Mouse (Mus musculus) intestine, embryonic 15.5 days (tissue): ENCODE results near the gene Fam213b. TPM values are rescaled to one million over a fixed set of nuclear protein-coding genes. Genes with fewer than 3 reads are reported as not detected.

Experiments
- ATAC-seq: fragments of 200-750 bp; cut with Nextera tagmentation; 2 replicates; pipeline ENCODE4 v1.8.0; 2017; ENCODE audit warnings: moderate TSS enrichment, moderate library complexity
- H3K27ac ChIP-seq: fragments of 300-500 bp; sonication (generic); 2 replicates; pipeline ENCODE4 v1.5.1; 2015; ENCODE audit warnings: mild to moderate bottlenecking, inconsistent platforms
- H3K27me3 ChIP-seq: fragments of 300-500 bp; sonication (generic); replicated peaks from 2 replicates; pipeline ENCODE4 v1.6.1; 2015; ENCODE audit warnings: inconsistent platforms
- H3K36me3 ChIP-seq: fragments of 300-500 bp; sonication (generic); 2 replicates; pipeline ENCODE4 v1.6.1; 2015; ENCODE audit warnings: inconsistent platforms
- H3K4me1 ChIP-seq: fragments of 300-500 bp; sonication (generic); replicated peaks from 2 replicates; pipeline ENCODE4 v1.6.1; 2015; ENCODE audit warnings: inconsistent platforms
- H3K4me2 ChIP-seq: fragments of 300-500 bp; sonication (generic); replicated peaks from 2 replicates; pipeline ENCODE4 v1.6.1; 2015; ENCODE audit warnings: mild to moderate bottlenecking, inconsistent platforms
- H3K4me3 ChIP-seq: fragments of 300-500 bp; sonication (generic); replicated peaks from 2 replicates; pipeline ENCODE4 v1.5.1; 2015; ENCODE audit warnings: inconsistent platforms
- H3K9ac ChIP-seq: fragments of 300-500 bp; sonication (generic); 2 replicates; pipeline ENCODE4 v1.6.1; 2015; ENCODE audit warnings: inconsistent platforms
- H3K9me3 ChIP-seq: fragments of 300-500 bp; sonication (generic); 2 replicates; pipeline ENCODE4 v1.6.1; 2016; ENCODE audit warnings: inconsistent platforms
- WGBS: fragments of 180-500 bp; shearing (Covaris S2); methylation state at CpG from one replicate; pipeline ENCODE4 v1.1.7; 2015; 5-methylcytosine and 5-hydroxymethylcytosine counted together
- polyA plus RNA-seq: library from polyadenylated mRNA; unstranded; fragments of >200 nt; fragmentation: Nextera tagmentation; extraction: Ambion mirVana; gene quantifications from 2 replicates; pipeline ENCODE4 v1.2.1, GENCODE M21; 2015

Fam213b gene
- 32.0 and 37.2 TPM in 2 replicates for polyA plus RNA-seq

DNA sequence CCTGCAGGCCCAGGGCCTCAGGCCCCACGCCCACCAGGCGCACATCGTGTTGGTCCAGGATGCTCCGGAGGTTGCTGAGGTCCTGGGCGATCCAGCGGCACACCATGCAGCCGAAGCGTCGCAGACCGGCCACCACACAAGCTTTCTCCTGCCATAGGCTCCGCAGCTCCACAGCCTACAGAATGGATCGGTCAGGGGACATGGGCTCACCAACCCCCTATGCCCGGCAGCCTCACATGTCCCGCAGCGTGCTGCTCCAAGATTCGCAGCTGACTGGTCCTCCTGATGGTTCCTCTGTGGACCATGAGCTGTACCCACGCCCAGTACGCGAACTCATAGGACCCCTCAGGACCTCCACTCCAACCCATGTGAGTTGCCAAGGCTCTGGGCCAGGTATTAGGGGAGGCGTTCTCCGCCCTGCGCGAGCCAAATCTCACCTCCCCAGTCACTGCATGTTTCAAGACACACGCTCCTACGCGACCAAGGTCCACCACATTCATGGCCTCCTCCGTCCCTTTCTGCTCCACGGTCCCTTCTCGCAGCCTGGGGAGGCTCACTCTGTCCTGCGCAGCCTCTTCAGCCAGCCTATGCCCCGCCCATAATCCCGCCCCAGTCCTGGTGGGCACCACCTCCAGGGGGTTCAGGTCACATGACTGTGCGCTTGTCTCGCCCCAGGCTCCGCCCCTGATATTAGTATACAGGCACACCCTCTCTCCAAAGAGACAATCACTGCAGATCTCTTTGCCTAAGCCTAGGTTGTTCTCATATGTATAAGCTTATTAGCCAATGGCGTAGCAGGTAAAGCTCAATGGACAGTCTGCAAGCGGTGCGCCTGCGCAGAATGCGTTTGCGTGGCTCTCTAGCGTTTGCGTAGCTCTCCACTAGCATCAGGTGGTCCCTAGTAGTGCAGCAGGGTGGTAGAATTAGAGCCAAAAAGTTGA lies at the start of gene Fam213b:
TSS of gene Fam213b (minus strand) at position 630 of the 941 bp plus-strand sequence.
- Histone ChIP-seq H3K9ac (peak within 1 kb of the TSS; percentile 62), H3K36me3 (no peaks in the 10 kb centered on the region), H3K4me3 (peak within 1 kb of the TSS; percentile 50), H3K9me3 (no peaks in the 10 kb centered on the region), H3K4me2 (peak within 1 kb of the TSS; percentile 90), H3K4me1 (peaks cover 18% of the 10 kb centered on the region), H3K27ac (peak within 1 kb of the TSS; percentile 23; the same call in 1 of the 2 replicates), H3K27me3 (no peaks in the 10 kb centered on the region)
- 3% methylated on average over 43 of the region's 43 CpGs for WGBS
- peak; percentile 99 for ATAC-seq

DNA sequence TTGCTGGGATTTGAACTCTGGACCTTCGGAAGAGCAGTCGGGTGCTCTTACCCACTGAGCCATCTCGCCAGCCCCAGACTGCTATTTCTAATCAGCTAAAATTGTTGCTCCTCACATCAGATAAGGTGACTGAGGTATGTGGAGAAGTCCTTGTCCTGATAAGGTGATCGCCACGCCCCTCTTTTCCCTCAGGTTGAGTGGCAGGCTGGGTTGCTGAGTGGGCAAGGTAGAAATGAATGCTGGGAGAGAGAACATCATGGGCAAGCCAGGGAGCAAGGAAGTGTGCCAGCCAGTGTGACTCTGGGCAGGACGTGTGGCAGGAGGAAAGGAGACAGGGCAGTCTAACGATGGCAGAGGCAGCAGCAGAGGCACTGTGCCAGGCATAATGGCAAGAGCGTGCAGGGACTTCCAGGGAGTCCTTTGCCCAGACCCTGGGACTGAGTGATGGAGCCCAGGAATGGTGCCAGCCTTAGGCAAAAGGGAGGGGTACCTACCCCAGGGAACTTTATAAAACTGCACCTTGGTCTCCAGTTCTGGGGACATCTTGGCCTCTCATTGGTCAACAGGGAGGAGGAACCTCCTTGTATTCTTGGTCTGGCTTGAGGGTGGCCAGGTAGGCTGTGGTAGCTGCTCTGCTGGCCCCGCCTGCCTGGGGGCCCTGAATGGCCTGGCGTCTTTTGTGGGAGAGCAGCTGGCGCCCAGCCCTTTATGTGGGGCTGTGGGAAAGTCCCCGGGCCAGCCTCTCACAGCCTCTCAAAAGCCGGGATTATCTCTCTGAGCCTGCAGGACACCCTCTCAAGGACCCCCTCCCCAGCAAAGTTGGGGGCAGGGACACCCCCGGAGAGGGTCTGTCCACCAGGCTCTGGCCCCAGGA lies 49.4 kb upstream of the Fam213b start:
- WGBS, result 49% methylated on average over 14 of the region's 14 CpGs
- H3K4me3 ChIP-seq, result no peak overlapping the region
- H3K9me3 ChIP-seq, result no peaks in the 10 kb centered on the region
- peaks cover 47% of the 10 kb centered on the region for H3K27me3 ChIP-seq
- no peaks in the 10 kb centered on the region for H3K36me3 ChIP-seq
- no peak overlapping the region for H3K27ac ChIP-seq
- ATAC-seq, result no peak
- peaks cover 16% of the 10 kb centered on the region; the same call in 1 of the 2 replicates for H3K4me1 ChIP-seq
- no peak overlapping the region for H3K9ac ChIP-seq
- no peak overlapping the region for H3K4me2 ChIP-seq

GRCm38 (mm10) chr4:154946319-154946718 lies 47.4 kb upstream of the Fam213b start:
- Histone ChIP-seq H3K4me2 (peak overlapping the region; percentile 61), H3K4me3 (peak overlapping the region; percentile 20), H3K27me3 (peaks cover 27% of the 10 kb centered on the region), H3K9ac (no peak overlapping the region), H3K4me1 (peaks cover 16% of the 10 kb centered on the region; the same call in 1 of the 2 replicates), H3K9me3 (no peaks in the 10 kb centered on the region), H3K36me3 (no peaks in the 10 kb centered on the region), H3K27ac (0 out of 2 replicates have a peak overlapping the region, but pooled peaks have one; percentile 54)
- peak; percentile 95 for ATAC-seq
- 2% methylated on average over 8 of the region's 8 CpGs for WGBS

DNA sequence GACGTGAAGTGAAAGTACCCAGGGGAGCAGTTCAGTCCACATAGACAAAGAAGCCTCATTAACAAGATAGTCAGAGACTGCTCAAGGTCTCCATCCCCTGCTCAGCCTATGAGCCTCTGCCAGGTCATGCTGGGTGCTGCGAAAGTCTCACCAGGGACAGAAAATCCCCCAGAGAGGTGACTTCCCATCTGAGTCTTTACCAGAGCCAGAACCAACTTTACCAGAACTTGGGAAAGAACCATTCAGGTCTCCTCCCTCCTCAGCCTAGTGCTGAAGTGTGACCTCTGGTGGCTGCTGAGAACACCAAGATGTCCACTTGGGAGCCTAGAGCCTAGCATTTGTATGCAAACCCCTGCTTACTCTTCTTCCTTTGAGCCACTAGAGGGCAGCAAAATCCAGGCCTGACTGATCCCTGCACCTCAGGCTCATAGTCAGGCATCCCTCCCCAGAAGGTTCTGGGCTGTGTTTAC lies 45.2 kb upstream of the Fam213b start:
- Histone ChIP-seq H3K27me3 (peaks cover 11% of the 10 kb centered on the region), H3K4me1 (peaks cover 13% of the 10 kb centered on the region; the same call in 1 of the 2 replicates), H3K9me3 (no peaks in the 10 kb centered on the region), H3K9ac (no peak overlapping the region), H3K27ac (no peak overlapping the region), H3K36me3 (no peaks in the 10 kb centered on the region), H3K4me2 (no peak overlapping the region), H3K4me3 (no peak overlapping the region)
- 24% methylated on average over 2 of the region's 2 CpGs for WGBS
- ATAC-seq, result peak; percentile 73

DNA sequence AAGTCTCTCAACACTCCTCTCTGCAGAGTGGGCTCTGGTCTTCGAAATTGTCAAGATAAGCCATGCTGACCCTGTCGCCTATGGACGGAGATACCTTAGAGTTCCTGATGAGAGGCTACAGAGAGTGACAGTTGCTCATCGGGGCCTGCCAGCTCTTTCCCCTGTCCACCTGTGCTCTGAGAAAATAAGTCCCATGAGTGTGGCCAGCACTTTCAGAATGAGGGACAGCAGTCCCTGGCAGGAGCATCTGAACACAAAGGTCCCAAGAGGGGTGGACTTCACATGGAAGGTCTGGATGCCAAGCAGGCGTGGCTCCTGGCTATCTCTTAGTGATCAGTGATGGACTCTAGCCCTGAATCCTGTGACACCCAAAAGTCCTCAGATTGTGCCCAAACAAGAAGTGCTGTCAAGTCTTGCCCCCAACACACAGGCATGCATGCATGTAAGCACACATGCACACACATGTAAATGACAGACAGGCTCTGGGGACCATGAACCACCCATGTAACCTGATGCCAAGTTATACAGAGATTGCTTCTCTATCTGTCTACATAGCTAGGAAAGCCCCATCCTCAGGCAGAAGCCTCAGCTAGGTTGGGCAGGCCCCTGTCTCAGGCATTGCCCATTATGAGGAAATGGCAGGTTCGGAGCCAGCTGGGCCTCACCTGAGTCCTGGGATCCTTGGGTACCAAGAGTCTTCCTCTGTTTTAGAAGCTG lies 44.5 kb upstream of the Fam213b start:
- H3K4me2 ChIP-seq, result no peak overlapping the region
- H3K9me3 ChIP-seq, result no peaks in the 10 kb centered on the region
- ATAC-seq, result no peak
- H3K36me3 ChIP-seq, result no peaks in the 10 kb centered on the region
- H3K27ac ChIP-seq, result no peak overlapping the region
- WGBS, result 91% methylated on average over 6 of the region's 6 CpGs
- H3K4me3 ChIP-seq, result no peak overlapping the region
- peaks cover 4% of the 10 kb centered on the region for H3K27me3 ChIP-seq
- H3K9ac ChIP-seq, result no peak overlapping the region
- H3K4me1 ChIP-seq, result peaks cover 8% of the 10 kb centered on the region; the same call in 1 of the 2 replicates

- Histone ChIP-seq H3K36me3 (no peaks in the 10 kb centered on the region), H3K9me3 (no peaks in the 10 kb centered on the region), H3K4me1 (peaks cover 5% of the 10 kb centered on the region; the same call in 1 of the 2 replicates), H3K27ac (no peak overlapping the region), H3K4me2 (no peak overlapping the region), H3K4me3 (no peak overlapping the region), H3K9ac (no peak overlapping the region), H3K27me3 (no peaks in the 10 kb centered on the region)
- no peak for ATAC-seq
- WGBS, result 81% methylated on average over 10 of the region's 10 CpGs
These were observed 43.8 kb upstream of the Fam213b start for GRCm38 (mm10) chr4:154942632-154943322.

- Histone ChIP-seq H3K27me3 (no peaks in the 10 kb centered on the region), H3K36me3 (no peaks in the 10 kb centered on the region), H3K4me1 (peaks cover 5% of the 10 kb centered on the region; the same call in 1 of the 2 replicates), H3K27ac (no peak overlapping the region), H3K4me2 (no peak overlapping the region), H3K4me3 (no peak overlapping the region), H3K9ac (no peak overlapping the region), H3K9me3 (no peaks in the 10 kb centered on the region)
- 84% methylated on average over 5 of the region's 5 CpGs for WGBS
- ATAC-seq, result no peak
These were observed 42.9 kb upstream of the Fam213b start for GRCm38 (mm10) chr4:154941831-154942230.

DNA sequence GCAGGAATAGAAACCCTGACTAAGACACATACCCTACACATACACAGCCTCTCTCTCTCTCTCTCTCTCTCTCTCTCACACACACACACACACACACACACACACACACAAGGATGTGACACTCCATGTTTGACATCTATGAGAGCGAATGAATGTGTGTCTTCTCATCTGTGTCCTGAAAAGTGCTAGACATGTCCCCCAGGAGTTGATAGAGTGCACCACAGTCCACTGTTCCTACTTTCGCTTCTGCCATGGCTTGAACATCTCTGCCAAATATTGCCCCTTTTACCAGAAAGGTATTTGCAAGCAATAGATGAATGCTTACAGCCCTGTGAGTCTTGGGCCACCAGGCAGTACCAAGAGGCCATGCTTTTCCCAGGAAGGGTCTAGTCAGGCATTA lies 41.2 kb upstream of the Fam213b start:
- Histone ChIP-seq H3K36me3 (no peaks in the 10 kb centered on the region), H3K4me2 (no peak overlapping the region), H3K27ac (no peak overlapping the region), H3K4me1 (no peaks in the 10 kb centered on the region), H3K4me3 (no peak overlapping the region), H3K9ac (no peak overlapping the region), H3K27me3 (no peaks in the 10 kb centered on the region), H3K9me3 (no peaks in the 10 kb centered on the region)
- no peak for ATAC-seq
- 88% methylated on average over 2 of the region's 2 CpGs for WGBS

- no peaks in the 10 kb centered on the region for H3K36me3 ChIP-seq
- 62% methylated on average over 1 of the region's 1 CpGs for WGBS
- no peak overlapping the region for H3K4me2 ChIP-seq
- no peak for ATAC-seq
- no peak overlapping the region for H3K4me3 ChIP-seq
- H3K9ac ChIP-seq, result no peak overlapping the region
- no peaks in the 10 kb centered on the region for H3K27me3 ChIP-seq
- H3K4me1 ChIP-seq, result no peaks in the 10 kb centered on the region
- H3K9me3 ChIP-seq, result no peaks in the 10 kb centered on the region
- no peak overlapping the region for H3K27ac ChIP-seq
These were observed 38.8 kb upstream of the Fam213b start for GRCm38 (mm10) chr4:154937746-154938145.

GRCm38 (mm10) chr4:154936542-154937255 lies 37.8 kb upstream of the Fam213b start:
- ATAC-seq, result no peak
- Histone ChIP-seq H3K27me3 (no peaks in the 10 kb centered on the region), H3K9me3 (no peaks in the 10 kb centered on the region), H3K4me3 (no peak overlapping the region), H3K4me2 (no peak overlapping the region), H3K36me3 (no peaks in the 10 kb centered on the region), H3K9ac (no peak overlapping the region), H3K27ac (no peak overlapping the region), H3K4me1 (no peaks in the 10 kb centered on the region)
- 66% methylated on average over 8 of the region's 8 CpGs for WGBS

- Histone ChIP-seq H3K4me1 (no peaks in the 10 kb centered on the region), H3K9ac (no peak overlapping the region), H3K4me3 (no peak overlapping the region), H3K27ac (no peak overlapping the region), H3K4me2 (no peak overlapping the region), H3K27me3 (no peaks in the 10 kb centered on the region), H3K9me3 (no peaks in the 10 kb centered on the region), H3K36me3 (no peaks in the 10 kb centered on the region)
- ATAC-seq, result no peak
- 83% methylated on average over 7 of the region's 7 CpGs for WGBS
These were observed 36.9 kb upstream of the Fam213b start for GRCm38 (mm10) chr4:154935788-154936187.
